Mouse (Mus musculus) kidney, adult 8-10 months (tissue): ENCODE measurements around the gene 2510009E07Rik.
"Not testable (repeated sequence)": the region's sequence is repeated elsewhere in the genome, so short reads cannot be mapped to it uniquely, and the experiment has no call there.

Source experiments
- DNase-seq, 2 experiments: peaks; one replicate each; pipeline ENCODE4 v3.0.0; 2022

Gene 2510009E07Rik

DNA sequence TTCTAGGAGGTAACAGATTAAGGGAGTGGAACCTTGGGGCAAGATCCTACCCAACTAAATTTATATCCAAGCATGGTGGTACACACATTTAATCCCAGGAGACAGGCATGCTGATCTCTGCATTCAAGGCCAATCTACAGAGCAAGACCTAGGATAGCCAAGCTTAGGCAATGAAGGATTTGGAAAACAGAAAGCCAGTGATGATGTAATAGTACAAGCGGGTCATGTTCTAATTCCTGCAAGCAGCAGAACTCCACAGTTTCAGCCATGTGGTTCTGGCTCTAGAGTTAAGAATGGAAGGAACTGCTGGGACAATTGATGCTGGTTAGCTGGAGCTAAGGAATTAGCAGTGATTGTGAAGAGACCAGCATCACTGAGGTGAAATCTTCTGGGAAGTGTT is 20.8 kb downstream of the 2510009E07Rik start:
- DNase-seq, result not testable (repeated sequence)

DNA sequence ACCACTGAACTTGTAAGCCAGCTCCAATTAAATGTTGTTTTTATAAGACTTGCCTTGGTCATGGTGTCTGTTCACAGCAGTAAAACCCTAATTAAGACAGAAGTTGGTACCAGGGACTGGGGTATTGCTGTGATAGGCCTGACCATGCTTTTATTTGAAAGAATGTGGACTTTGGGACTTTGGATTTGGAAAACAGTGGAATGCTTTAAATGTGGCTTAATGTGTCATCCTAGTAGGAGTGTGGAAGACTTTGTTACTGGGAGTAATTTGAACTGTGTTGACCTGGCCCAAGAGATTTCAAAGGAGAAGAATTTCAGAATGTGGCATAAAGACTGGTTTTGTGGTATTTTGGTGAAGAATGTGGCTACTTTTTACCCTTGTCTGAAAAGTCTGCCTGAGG is 21.4 kb downstream of the 2510009E07Rik start:
- DNase-seq, result peak in 1 of 2 experiments; percentile 57

DNA sequence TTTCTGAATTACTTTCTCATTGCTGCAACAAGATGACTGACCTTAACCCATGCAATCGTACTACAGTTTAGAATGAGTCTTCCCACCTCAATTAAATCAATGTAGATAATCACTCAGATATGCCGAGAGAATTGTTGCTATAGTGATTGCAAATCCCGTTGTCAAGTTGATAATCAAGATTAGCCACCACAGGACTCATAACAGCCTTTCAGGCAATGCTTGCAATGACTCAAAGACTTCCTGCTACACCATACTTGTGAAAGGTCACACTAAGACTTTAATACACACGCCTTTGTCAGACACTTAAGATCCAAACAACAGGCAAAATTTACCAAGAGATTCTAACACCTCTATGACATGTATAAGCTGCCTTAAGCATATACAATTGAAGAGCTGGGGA is 22.6 kb downstream of the 2510009E07Rik start:
- no peak for DNase-seq

DNA sequence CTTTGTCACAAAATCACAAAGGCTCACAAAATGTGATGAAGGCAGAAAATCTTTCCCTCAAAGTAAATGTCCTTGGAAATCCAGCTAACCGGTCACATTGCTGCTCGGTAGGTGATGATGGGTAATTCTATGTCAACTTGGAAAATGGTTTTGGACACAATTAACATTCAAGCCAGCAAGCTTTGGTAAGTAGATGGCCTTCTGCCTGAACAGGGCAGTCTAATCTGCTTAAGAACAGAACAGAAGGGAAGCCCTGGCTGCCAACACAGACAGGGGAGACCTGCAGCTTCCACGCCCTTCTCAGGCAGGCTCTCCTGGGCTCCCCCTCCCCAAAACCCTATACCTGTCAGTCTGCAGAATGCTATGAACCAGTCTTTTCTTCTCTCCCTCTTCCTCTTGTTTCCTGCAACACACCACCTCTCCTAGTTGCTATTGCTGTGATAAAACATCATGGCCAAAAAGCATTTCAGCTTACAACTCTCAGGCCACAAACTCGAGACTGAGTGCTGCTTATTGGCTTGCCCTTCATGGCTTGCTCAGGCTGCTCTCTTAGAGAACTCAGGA is 29.0 kb downstream of the 2510009E07Rik start:
- DNase-seq, result no peak

DNA sequence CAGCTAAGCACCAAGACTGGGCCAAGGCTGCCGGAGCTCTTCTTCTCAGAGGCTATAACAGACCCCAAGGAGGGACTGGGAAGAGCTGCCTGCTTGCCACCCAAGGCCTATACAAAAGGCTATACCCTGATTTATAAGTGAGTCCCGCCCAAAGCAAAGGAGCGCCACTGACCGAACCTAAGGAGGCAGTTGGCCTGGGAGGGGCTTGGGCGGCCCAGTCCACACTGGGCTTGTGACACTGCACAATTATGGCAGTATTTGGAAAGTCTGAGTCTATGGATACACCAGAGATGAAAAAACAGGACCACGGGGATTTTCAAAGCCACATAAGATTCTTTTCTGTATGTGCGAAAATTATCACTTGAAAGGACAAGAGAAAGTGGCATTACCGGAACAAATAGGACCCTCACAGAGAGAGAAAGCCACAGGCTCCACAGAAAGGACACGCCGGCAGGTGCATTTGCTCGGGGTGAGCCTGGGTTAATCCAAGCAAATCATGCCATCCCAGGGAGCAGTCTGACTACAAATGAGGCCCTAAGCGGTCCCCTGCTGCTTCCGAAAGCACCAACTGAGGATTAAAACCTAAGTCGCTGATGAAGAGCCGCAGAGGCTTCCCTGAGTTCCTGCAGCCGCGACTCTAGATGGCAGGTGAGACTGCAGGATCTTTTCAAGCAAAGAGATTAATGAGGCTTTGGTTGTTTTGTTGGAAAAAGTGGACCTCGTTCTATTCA is 29.7 kb downstream of the 2510009E07Rik start:
- no peak for DNase-seq

DNA sequence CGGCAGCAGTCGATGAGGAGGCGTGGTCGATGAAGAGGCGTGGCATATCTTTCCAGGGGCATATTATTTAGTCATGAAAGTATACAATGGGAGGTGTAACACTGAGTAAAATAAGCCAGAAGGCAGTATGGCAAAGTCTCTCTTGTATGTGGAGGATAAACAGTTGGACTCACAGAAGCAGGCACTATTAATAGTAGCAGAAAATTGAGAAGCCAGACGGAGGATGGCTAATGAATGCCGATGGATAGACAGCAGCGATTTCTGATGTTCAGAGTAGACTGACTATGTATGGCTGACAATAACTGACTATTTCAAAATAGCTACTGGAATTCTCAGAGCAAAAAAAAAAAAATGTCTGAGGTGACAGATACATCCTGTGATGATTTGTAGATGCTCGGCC is 38.5 kb downstream of the 2510009E07Rik start:
- no peak for DNase-seq

DNA sequence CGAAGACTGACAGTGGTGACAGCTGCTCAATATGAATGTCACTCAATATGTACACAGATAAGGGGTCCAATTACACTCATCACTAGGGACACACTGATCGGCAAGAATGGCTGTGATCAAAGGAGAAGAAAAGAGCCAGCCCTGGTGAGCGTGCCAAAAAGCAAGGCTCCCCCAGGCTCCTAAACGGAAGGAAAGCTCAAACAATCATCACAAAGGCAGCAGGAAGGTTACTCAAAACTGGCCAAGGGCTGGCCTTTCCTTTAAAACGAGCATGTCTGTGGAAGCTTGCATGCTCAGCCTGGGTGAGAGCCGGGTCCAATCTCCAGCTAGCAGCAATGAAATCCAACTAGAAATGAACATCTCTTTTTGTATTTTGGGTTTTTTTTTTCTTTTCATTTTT is 39.2 kb downstream of the 2510009E07Rik start:
- peak; percentile 24 to 31 for DNase-seq

DNA sequence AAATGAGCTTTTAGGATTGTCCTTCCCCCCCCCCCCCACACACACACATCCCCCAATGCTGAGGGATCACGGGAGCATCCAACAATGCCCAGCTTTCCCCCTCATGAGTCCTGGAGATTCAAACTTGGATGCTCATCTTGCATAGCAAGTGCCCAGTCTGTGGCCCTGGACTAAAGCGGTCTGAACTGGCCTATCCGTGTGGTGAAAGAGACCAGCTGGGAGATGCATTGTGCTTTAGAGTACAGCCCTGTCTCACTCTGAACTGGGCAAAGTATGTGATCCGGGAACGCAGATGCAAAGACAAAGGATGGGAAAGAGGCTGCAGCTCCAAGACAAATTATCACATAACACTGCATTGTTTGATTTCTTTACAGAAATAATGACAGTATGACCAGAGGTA is 40.1 kb downstream of the 2510009E07Rik start:
- DNase-seq, result no peak

DNA sequence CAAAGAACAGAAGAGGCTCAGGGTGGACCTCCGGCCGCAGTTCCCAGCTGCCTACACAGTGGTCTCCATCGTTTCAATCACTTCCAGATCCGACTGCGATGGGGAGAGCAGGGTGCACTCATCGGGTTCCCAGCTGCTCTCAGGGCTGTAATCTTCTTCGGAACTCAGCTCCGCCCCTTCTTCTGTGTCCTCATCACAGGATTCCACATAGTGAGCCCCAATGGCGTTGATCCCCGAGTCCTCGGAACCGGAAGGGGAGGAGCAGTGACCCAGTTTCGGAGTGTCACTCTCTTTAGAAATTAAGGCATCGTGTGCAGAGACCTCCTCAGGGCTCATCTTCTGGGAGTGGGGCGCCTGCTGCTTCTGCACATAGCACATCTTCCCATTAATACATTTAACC is 41.3 kb downstream of the 2510009E07Rik start:
- no peak for DNase-seq

DNA sequence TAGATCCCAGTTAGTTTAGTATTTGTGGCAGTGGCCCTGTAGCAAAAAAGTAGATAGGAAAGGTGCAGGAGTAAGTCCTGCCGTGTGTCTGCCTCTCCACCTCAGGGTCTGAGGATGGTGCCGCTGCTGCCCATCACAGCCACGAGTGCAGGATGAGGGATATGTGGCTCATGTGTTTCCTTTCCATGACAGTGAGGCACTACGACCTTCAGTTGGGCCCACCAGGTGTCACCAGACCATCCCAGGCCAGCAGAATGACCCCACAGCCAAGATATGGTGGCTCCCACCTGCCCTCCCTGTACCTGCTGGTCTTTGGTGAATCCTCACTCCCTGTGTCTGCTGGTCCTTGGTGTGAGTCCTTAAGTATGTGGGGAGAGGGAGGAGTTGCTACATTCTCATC is 43.3 kb downstream of the 2510009E07Rik start:
- DNase-seq, result no peak

DNA sequence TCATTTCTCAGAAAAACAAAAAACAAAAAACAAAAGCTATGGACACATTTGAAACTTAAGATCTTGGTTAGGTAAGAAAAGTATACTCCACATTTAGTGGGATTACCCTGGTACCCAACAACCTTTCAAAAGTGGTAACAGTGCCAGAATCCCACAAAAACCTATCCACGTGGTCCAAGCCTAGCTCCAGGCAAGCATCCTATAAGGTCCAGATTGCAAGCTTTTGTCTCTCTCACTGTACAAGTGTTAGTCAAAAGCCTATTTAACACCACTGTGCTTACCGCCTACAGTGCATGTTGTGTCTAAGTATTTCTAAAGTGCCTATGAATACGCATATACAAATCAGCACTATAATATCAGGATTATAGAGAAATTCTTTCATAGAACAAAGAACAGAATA is 44.2 kb downstream of the 2510009E07Rik start:
- no peak for DNase-seq

DNA sequence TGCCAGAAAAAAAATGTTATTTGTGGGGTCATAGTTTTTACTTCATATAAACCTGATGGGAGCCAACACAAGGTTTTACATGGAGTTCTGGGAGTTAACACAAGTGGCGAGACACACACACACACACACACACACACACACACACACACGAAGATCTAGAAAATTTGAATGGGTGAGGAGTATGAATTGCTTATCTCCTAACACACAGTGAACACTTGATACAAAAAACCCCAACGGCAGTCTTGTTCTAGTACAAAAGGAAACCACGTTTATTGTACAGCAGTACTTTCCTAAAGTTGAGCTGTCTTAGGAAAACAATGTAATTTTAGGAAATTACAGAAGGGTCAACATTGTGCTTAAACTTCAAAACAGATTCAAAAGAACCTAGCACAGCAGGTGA is 45.7 kb downstream of the 2510009E07Rik start:
- DNase-seq, result no peak

DNA sequence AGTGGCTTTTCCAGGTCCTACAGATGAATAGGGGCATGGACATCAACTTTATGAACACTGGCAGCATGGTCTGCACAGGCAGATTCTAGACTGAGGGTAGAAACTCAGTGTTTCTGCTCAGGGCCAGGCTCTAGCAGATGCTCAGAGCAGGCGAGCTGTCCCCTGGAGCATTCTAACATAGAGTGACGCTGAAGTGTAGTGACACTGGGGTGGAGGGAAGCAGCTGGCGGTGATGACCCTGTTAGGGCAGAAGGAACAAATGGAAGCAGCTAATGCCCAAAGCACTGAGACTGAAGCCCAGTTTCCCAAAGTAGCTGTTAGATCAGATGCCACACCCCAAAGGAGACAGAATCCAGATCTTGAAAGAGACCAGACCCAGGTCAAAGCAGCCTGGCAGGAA is 48.0 kb downstream of the 2510009E07Rik start:
- no peak for DNase-seq

DNA sequence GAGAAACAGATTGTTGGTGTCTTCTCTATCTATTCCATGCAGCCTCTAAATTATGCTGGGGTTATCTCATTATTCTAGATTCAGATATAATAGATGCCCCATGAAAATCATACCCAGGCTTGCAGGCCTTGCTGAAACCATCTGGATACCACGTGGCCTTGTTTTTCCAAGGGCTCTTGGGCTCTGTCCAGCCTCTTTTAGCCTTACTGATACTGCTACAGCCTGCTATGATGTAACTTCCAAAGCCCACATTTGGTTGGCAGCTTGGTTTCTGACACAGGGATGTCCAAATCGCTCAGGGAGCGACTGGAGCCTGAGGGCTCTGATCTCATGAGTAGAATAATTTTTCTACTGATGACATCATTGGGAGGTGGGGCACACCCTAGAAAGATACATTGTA is 48.5 kb downstream of the 2510009E07Rik start:
- DNase-seq, result no peak

DNA sequence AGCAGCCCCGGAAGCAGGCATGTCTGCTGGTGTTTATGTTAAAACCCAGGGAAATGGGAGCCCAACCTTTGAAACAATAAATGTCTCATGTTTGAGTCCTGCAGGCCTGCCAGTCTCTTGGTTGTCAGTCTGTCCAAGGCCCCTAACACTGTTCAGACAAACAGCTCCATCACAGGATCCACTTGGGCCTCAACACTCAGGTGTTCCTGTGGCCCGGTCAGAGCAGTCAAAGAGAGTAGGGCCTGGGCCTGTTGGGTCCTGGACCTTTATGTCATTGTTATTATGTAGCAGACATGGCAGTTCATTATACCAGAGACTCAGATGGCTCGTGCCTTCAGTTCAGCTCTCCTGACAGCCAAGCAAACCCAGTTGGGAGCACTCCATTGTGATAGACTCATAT is 49.9 kb downstream of the 2510009E07Rik start:
- no peak for DNase-seq

DNA sequence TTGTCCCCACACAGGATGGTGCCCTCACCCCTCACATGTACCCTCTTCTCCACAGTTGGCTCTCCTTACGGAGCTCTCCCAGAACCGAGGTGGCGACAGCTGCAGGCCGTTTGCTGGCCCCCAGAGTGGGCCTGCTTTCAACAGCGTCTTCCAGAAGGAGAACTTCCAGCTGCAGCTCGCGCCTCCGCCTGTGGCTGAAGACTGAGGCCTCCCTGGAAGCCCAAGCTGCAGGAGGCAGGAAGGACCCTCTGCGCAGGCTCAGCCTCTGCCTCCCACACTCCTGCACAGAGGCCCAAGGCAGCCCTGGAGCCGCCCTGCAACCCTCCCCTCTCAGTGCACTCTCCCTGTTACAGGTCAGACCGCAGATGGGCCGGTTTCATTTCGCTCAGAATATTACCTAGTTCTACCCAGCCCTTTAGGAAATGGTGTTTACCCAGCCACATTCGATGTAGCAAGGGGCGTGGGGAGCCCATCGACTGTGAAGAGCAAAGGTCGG is 50.4 kb downstream of the 2510009E07Rik start:
- DNase-seq, result peak; percentile 76 to 82

DNA sequence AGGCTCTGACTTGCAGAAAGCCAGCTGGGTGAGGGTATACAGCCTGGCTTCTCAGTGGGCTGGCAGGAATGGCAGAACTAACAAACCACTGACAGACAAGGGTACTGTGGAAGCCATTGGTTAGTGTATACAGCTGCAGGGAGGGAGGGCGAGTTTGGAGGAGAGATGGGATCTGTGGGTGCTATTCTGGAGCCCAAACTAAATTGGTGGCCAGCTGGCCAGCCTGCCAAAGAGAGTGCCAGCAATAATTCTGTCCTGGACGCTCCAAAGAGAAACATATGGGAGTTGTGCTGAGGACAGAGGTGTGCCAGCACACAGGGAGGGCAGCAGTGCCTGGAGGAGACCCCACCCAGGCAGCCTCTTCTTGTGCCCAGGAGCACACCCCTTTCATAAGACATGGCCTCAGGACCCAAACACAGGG is 50.8 kb downstream of the 2510009E07Rik start:
- DNase-seq, result no peak

DNA sequence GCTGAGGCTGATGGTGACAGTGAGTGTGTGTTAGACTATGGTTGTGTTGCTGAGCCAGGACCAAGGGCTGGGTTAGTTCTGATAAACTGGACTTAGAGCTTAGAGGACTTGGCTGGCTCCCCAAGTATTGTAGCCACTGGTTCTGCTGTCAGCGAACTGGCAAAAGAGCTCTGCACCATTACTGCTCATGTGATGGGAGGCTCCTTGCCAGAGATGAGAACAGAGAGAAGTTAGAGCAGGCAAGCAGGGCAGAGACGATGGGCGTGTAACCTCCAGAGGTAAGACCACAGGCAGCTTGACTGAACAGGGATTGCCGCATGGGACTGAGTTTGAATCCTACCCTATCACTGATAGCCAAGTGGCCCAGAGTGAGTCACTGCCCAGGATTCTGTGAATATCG is 51.6 kb downstream of the 2510009E07Rik start:
- peak; percentile 66 to 72 for DNase-seq

DNA sequence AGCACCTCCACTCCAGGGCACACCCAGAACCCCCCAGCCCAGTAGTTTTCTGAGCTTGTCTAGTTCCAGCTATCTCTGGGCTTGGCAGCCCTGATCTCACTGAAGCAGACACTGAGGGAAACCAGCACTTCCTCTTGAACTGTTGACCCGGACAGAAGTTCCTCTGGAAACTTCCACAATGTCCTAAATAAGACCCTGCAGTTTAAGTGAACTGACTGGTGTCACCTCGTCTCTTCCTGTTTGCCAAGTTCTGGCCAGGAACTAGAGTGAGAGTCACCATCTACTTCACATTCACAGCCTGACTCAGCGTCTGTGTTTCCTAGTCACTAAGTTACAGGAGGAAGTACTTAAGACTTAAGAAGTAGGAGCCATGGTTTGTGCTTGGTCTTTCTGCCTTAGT is 52.5 kb downstream of the 2510009E07Rik start:
- peak; percentile 38 to 63 for DNase-seq

DNA sequence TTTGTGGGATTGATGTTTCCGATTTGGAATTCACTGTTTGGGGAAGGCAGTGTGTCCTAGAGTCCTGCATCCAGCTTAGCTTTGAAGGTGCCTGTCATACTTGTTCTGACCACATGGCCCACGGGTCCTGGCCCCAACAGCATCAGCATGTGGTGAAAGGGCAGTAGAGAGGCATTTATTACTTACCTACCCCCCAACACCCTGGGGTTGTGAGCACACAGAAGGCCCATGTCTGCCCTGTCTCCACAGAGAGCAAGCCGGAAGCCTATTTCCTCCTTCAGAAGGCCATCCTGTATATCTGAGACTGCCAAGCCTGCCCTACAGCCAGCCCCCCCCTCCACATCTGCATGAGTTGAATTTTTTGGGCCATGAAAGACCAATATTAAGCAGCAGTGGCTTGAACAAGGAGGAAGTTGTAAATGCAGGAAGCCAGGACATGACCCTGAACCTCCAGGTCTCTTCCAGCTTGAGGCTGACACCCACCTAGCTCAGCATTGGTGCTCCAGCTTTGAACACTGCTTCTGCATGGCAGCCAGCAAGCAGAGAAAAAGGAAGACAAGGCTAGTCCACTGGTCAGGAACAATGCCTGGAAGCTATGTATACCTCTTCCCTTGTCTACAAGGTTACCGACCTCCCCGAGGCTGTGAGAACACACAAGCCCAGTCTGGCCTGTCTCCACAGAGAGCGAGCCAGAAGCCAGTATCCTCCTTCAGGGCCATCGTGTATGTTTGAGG is 53.5 kb downstream of the 2510009E07Rik start:
- DNase-seq, result peak in 1 of 2 experiments; percentile 32

DNA sequence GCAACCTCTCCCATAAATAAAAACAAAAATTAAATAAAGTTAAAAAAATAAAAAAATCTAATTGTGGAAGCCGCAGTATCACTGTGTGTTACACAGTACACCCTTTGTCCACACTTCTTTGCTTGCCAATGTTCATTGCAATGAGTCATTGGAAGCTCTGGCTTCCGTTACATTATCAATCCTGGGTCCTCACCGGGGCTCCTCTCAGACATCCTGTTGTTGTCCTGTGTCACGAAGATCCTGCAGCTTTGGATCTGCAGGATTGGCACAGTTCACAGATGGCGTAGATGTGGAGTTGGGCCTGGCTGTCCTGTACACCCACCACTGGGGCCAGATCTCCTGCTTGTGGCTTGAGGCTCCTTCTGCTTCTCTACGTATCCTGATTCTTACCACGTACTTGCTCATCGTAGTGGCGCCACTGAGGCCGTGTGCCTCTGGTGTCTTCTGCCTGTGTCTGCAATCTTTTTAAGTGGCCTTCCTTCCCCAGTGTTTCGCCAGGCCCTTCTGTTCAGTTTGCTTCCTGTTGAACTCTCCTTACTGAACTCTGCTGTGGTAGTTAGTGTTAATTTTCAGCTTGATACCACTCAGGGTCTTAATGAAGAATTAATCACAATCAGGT is 57.2 kb downstream of the 2510009E07Rik start:
- no peak for DNase-seq

DNA sequence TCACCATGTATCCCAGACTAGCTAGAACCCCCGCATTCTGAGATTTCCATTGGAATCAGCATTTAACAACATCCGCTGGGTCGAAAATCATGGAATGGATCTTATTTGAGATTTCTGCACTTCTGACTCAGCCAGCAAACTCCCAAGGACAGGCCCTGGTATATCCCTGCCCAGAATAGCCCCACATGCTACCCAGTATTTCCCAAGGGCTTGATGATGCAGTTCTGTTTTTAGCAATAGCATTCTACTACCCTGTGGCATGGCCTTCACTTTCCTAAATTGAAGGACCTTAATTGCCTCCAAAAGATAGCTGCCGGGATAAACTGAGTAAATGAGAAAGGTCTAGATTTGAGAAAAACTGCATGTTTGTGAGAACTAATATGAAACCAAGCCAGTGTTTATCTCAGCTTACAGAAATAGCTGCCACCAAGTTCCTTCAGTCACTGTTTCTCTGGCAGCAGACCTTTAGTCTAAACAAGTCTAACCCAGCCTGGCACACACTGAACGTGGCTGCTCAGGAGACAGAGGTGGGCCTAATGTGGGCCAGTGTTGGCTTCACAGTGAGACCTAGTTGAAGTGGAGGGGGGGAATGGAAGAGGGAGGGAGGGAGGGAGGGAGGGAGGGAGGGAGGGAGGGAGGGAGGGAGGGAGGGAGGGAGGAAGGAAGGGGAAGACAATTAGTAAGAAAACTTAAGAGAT is 58.2 kb downstream of the 2510009E07Rik start:
- no peak for DNase-seq

DNA sequence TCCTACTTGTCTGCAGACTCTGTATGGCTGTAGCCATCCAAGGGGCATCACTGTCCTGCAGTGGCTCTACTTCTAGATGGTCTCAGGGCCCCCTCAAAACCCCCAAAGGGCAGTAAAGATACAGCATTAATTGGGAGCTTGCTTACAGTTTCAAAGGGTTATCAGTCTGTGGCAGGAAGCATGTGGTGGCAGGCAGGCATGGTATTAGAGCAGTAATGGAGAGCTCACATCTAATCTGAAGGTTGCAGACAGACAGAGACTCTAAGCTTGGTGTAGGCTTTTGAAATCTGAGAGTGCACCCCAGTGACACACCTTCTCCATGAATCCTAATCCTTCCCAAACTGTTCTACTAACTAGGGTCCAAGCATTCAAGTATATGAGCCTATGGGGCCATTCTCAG is 60.0 kb downstream of the 2510009E07Rik start:
- DNase-seq, result no peak
